In the genomic region with DNA sequence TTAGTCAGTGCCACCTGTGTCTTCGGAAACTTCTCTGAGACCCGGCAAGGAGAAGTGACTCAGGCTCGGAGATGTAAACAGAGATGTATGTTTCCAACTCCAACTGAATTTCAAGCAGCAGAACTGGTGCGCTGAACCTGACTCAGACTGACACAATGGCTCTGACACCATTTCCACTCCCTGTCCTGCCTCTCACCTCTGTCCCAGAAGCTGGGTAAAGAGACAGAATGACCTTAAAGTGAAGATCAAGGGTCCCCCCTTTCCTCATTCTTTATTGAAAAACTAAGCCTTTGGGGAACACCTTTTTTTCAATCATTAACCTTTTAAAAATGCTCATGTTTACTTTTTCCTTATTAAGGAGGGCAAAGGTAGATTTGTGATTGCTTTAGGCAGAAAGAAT, we compare ENCODE assay signal across 27 mouse cellular contexts.
DNase-seq lines count a peak whose midpoint lies in the region; ATAC-seq and TF ChIP-seq lines count a peak whose summit lies in the region.
"Had no signal": no experiment of that assay in that cellular context is flagged by ENCODE, and none has a peak within 500 bp of the region (broad histone marks: within the 10 kb centered on the region; RNA-seq: fewer than 3 reads in every experiment).

No protein-coding gene starts in this region.

- no peak overlapping the region for H3K4me2 ChIP-seq in lung, postnatal 0 days (replicated peaks; ENCODE audit: low read depth, low read length)
- no peak overlapping the region for H3K4me2 ChIP-seq in intestine, embryonic 15.5 days (replicated peaks)
- H3K4me2 ChIP-seq in intestine, postnatal 0 days (replicated peaks; ENCODE audit: low read depth) = no peak overlapping the region
- H3K4me2 ChIP-seq in midbrain, postnatal 0 days (ENCODE audit: low read depth, low read length, poor library complexity, severe bottlenecking) = no peak overlapping the region
- H3K4me2 ChIP-seq: embryonic facial prominence, embryonic 13.5 days; heart, embryonic 15.5 days; kidney, embryonic 15.5 days; limb, embryonic 12.5 days; lung, embryonic 15.5 days; midbrain, embryonic 13.5 days had no signal

- H3K4me1 ChIP-seq in lung, postnatal 0 days (ENCODE audit: insufficient read depth, low read depth, low read length) = no peaks in the 10 kb centered on the region
- H3K4me1 ChIP-seq in intestine, embryonic 15.5 days (replicated peaks) = no peaks in the 10 kb centered on the region
- no peaks in the 10 kb centered on the region for H3K4me1 ChIP-seq in intestine, postnatal 0 days (replicated peaks; ENCODE audit: control insufficient read depth, insufficient read depth, low read length)
- H3K4me1 ChIP-seq in midbrain, postnatal 0 days (ENCODE audit: insufficient read depth, low read length) = no peaks in the 10 kb centered on the region
- H3K4me1 ChIP-seq: embryonic facial prominence, embryonic 13.5 days; heart, embryonic 15.5 days; kidney, embryonic 15.5 days; limb, embryonic 12.5 days; lung, embryonic 15.5 days; megakaryocyte, embryonic 14.5 days had no signal

- TF ChIP-seq EP300 in lung, postnatal 0 days (IDR thresholded peaks at IDR 0.05) = no peak

- no peaks in the 10 kb centered on the region for H3K27me3 ChIP-seq in lung, postnatal 0 days (replicated peaks; ENCODE audit: insufficient read depth, low read length)
- H3K27me3 ChIP-seq in intestine, embryonic 15.5 days (replicated peaks) = no peaks in the 10 kb centered on the region
- H3K27me3 ChIP-seq in intestine, postnatal 0 days (replicated peaks; ENCODE audit: control insufficient read depth, insufficient read depth, low read length) = no peaks in the 10 kb centered on the region
- no peaks in the 10 kb centered on the region; the same call in 1 of the 2 replicates for H3K27me3 ChIP-seq in midbrain, postnatal 0 days (ENCODE audit: insufficient read depth, low read length)
- H3K27me3 ChIP-seq: embryonic facial prominence, embryonic 13.5 days; heart, embryonic 15.5 days; kidney, embryonic 15.5 days; limb, embryonic 12.5 days; lung, embryonic 15.5 days; megakaryocyte, embryonic 14.5 days had no signal

- WGBS in lung, postnatal 0 days = 45% methylated on average over 4 of the region's 4 CpGs
- WGBS in intestine, embryonic 15.5 days = 57% methylated on average over 4 of the region's 4 CpGs
- 23% methylated on average over 4 of the region's 4 CpGs for WGBS in intestine, postnatal 0 days
- 86% methylated on average over 4 of the region's 4 CpGs for WGBS in midbrain, postnatal 0 days

- DNase-seq in lung, postnatal 0 days (ENCODE audit: low spot score) = peak; percentile 13
- no peak for DNase-seq in lung, postnatal 25 days (ENCODE audit: low spot score)
- peak; percentile 19 to 23 for DNase-seq in urinary bladder, postnatal 36 days (ENCODE audit: low spot score in 2 of 2)
- no peak for DNase-seq in midbrain, postnatal 0 days (ENCODE audit: low spot score)
- DNase-seq: adrenal gland, postnatal 25 days; B cell, adult 2 months; cerebellum, adult 11-12 months; cerebellum, adult 9-11 months; forebrain, postnatal 0 days; kidney, adult 11 months; kidney, postnatal 36 days; lung, postnatal 4 days; thymus, adult 2 months; thymus, postnatal 36 days had no signal

- H3K4me3 ChIP-seq in lung, postnatal 0 days (ENCODE audit: low read depth, low read length) = no peak overlapping the region
- no peak overlapping the region for H3K4me3 ChIP-seq in intestine, embryonic 15.5 days (replicated peaks)
- no peak overlapping the region for H3K4me3 ChIP-seq in intestine, postnatal 0 days (ENCODE audit: low read depth, low read length)
- no peak overlapping the region for H3K4me3 ChIP-seq in midbrain, postnatal 0 days (ENCODE audit: low read depth, low read length)
- H3K4me3 ChIP-seq: embryonic facial prominence, embryonic 13.5 days; heart, embryonic 15.5 days; kidney, embryonic 15.5 days; layer of hippocampus, adult 2 months; left cerebral cortex, adult 2 months; limb, embryonic 12.5 days; lung, embryonic 15.5 days; megakaryocyte, embryonic 14.5 days; midbrain, embryonic 13.5 days had no signal

- ATAC-seq in lung, postnatal 0 days = no peak
- peak; percentile 80 for ATAC-seq in intestine, embryonic 15.5 days
- ATAC-seq in intestine, postnatal 0 days = peak; percentile 38; the same call in 1 of the 2 replicates
- no peak for ATAC-seq in midbrain, postnatal 0 days (ENCODE audit: low FRiP score)
- ATAC-seq: forebrain, postnatal 0 days; hindbrain, embryonic 16.5 days; midbrain, embryonic 13.5 days had no signal

- no peaks in the 10 kb centered on the region for H3K36me3 ChIP-seq in lung, postnatal 0 days (ENCODE audit: insufficient read depth, low read length)
- H3K36me3 ChIP-seq in intestine, embryonic 15.5 days = no peaks in the 10 kb centered on the region
- no peaks in the 10 kb centered on the region for H3K36me3 ChIP-seq in intestine, postnatal 0 days (ENCODE audit: control insufficient read depth, insufficient read depth)
- no peaks in the 10 kb centered on the region for H3K36me3 ChIP-seq in midbrain, postnatal 0 days (ENCODE audit: insufficient read depth, low read length)
- H3K36me3 ChIP-seq: embryonic facial prominence, embryonic 13.5 days; heart, embryonic 15.5 days; kidney, embryonic 15.5 days; limb, embryonic 12.5 days; lung, embryonic 15.5 days; midbrain, embryonic 13.5 days had no signal

- no peak overlapping the region for H3K9ac ChIP-seq in lung, postnatal 0 days (replicated peaks; ENCODE audit: low read depth)
- H3K9ac ChIP-seq in intestine, embryonic 15.5 days = no peak overlapping the region
- no peak overlapping the region for H3K9ac ChIP-seq in intestine, postnatal 0 days (ENCODE audit: low read depth, low read length)
- no peak overlapping the region for H3K9ac ChIP-seq in midbrain, postnatal 0 days (replicated peaks; ENCODE audit: low read length, poor library complexity, severe bottlenecking)
- H3K9ac ChIP-seq: embryonic facial prominence, embryonic 13.5 days; forebrain, postnatal 0 days; heart, embryonic 15.5 days; kidney, embryonic 15.5 days; limb, embryonic 12.5 days; liver, embryonic 14.5 days; lung, embryonic 15.5 days; midbrain, embryonic 13.5 days had no signal

- no peak overlapping the region for H3K27ac ChIP-seq in lung, postnatal 0 days (ENCODE audit: low read length)
- no peak overlapping the region for H3K27ac ChIP-seq in intestine, embryonic 15.5 days
- no peak overlapping the region for H3K27ac ChIP-seq in intestine, postnatal 0 days (ENCODE audit: low read depth, low read length)
- H3K27ac ChIP-seq in midbrain, postnatal 0 days (ENCODE audit: low read depth, low read length) = no peak overlapping the region
- H3K27ac ChIP-seq: embryonic facial prominence, embryonic 13.5 days; heart, embryonic 15.5 days; kidney, embryonic 15.5 days; layer of hippocampus, adult 2 months; left cerebral cortex, adult 2 months; limb, embryonic 12.5 days; liver, embryonic 14.5 days; lung, embryonic 15.5 days; midbrain, embryonic 13.5 days had no signal

- no peak for TF ChIP-seq CTCF in lung, postnatal 0 days (IDR thresholded peaks at IDR 0.05)
- TF ChIP-seq CTCF in intestine, postnatal 0 days (IDR thresholded peaks at IDR 0.05; ENCODE audit: low read depth) = no peak
- TF ChIP-seq CTCF in midbrain, postnatal 0 days (IDR thresholded peaks at IDR 0.05) = no peak

- no peaks in the 10 kb centered on the region for H3K9me3 ChIP-seq in lung, postnatal 0 days (ENCODE audit: low read length)
- no peaks in the 10 kb centered on the region for H3K9me3 ChIP-seq in intestine, embryonic 15.5 days
- H3K9me3 ChIP-seq in intestine, postnatal 0 days (ENCODE audit: control insufficient read depth) = no peaks in the 10 kb centered on the region
- no peaks in the 10 kb centered on the region for H3K9me3 ChIP-seq in midbrain, postnatal 0 days (ENCODE audit: low read length)
- H3K9me3 ChIP-seq: embryonic facial prominence, embryonic 13.5 days; heart, embryonic 15.5 days; kidney, embryonic 15.5 days; limb, embryonic 12.5 days; lung, embryonic 15.5 days; megakaryocyte, embryonic 14.5 days; midbrain, embryonic 13.5 days had no signal

Comparison
In these comparisons a context has a peak if more than half of its experiments do, and no peak if none do; other contexts are left out.
1. DNase-seq: peak in lung, postnatal 0 days (single experiment) and urinary bladder, postnatal 36 days (2 of 2); none in lung, postnatal 25 days (single experiment) and midbrain, postnatal 0 days (single experiment).
2. ATAC-seq: peak in intestine, embryonic 15.5 days (single experiment) and intestine, postnatal 0 days (single experiment); none in lung, postnatal 0 days (single experiment) and midbrain, postnatal 0 days (single experiment).